Mouse (Mus musculus) MEL (cell line): ENCODE results near the gene Mpl. TPM values are rescaled to one million over a fixed set of nuclear protein-coding genes. Genes with fewer than 3 reads are reported as not detected.

ENCODE experiments used
- DNase-seq: peaks from one replicate; pipeline ENCODE4 v3.0.0; 2011; ENCODE audit warnings: low read depth, low spot score
- H3K27ac ChIP-seq: 2 replicates; pipeline ENCODE4 v1.5.1; 2012; ENCODE audit warnings: low read depth, mild to moderate bottlenecking, control low read depth, low read length, moderate library complexity; ENCODE audit not compliant: control insufficient read depth
- H3K27me3 ChIP-seq, 2 experiments: fragments of 150-350 bp in 1 of 2; sonication (generic) in 1 of 2; 2 replicates each; pipeline ENCODE4 v1.6.1; 2012; ENCODE audit warnings: low read length in 2 of 2, mild to moderate bottlenecking in 2 of 2, improper control_type of control experiment in 1 of 2, moderate library complexity in 1 of 2; ENCODE audit not compliant: insufficient read depth in 2 of 2, control insufficient read depth in 1 of 2
- H3K36me3 ChIP-seq, 2 experiments: 2 replicates each; pipeline ENCODE4 v1.6.1; 2012 to 2014; ENCODE audit warnings: low read length in 2 of 2, improper control_type of control experiment in 1 of 2, inconsistent platforms in 1 of 2, mild to moderate bottlenecking in 1 of 2; ENCODE audit not compliant: insufficient read depth in 2 of 2, control insufficient read depth in 1 of 2
- H3K4me1 ChIP-seq, 2 experiments: fragments of 150-350 bp in 1 of 2; sonication (generic) in 1 of 2; 2 replicates each; pipeline ENCODE4 v1.6.1; 2012; ENCODE audit warnings: low read length in 2 of 2, improper control_type of control experiment in 1 of 2, mild to moderate bottlenecking in 1 of 2; ENCODE audit not compliant: insufficient read depth in 2 of 2, control insufficient read depth in 1 of 2
- H3K4me3 ChIP-seq, 2 experiments: fragments of 150-350 bp in 1 of 2; sonication (generic) in 1 of 2; 2 replicates each; pipeline ENCODE4 v1.5.1; 2012; ENCODE audit warnings: low read depth in 2 of 2, low read length in 2 of 2, mild to moderate bottlenecking in 2 of 2, moderate library complexity in 2 of 2, control low read depth in 1 of 2, improper control_type of control experiment in 1 of 2; ENCODE audit not compliant: control insufficient read depth in 1 of 2, insufficient read depth in 1 of 2
- H3K79me2 ChIP-seq: 2 replicates; pipeline ENCODE4 v1.6.1; 2012; ENCODE audit warnings: mild to moderate bottlenecking, low read length, moderate library complexity; ENCODE audit not compliant: control insufficient read depth, poor library complexity, insufficient read depth
- H3K9ac ChIP-seq: 2 replicates; pipeline ENCODE4 v1.6.1; 2012; ENCODE audit warnings: low read depth, mild to moderate bottlenecking, control low read depth, low read length, moderate library complexity; ENCODE audit not compliant: control insufficient read depth, poor library complexity, severe bottlenecking
- H3K9me3 ChIP-seq: fragments of 150-350 bp; sonication (generic); replicated peaks from 2 replicates; pipeline ENCODE4 v1.6.1; 2012; ENCODE audit warnings: mild to moderate bottlenecking, low read length, improper control_type of control experiment, moderate library complexity; ENCODE audit not compliant: insufficient read depth
- CHD2 ChIP-seq: IDR thresholded peaks from 2 replicates; pipeline ENCODE4 v1.6.1; 2011; ENCODE audit warnings: low read length, improper control_type of control experiment
- CTCF ChIP-seq, 3 experiments: IDR thresholded peaks in 2 of 3; conservative IDR thresholded peaks in 1 of 3; 2 replicates each; pipeline ENCODE4 v1.5.1; 2011 to 2012; ENCODE audit warnings: low read length in 3 of 3, low read depth in 2 of 3, mild to moderate bottlenecking in 2 of 3, improper control_type of control experiment in 1 of 3, inconsistent platforms in 1 of 3, mixed read lengths in 1 of 3, moderate library complexity in 1 of 3; ENCODE audit not compliant: control insufficient read depth in 1 of 3, insufficient read depth in 1 of 3, poor library complexity in 1 of 3, severe bottlenecking in 1 of 3
- E2F4 ChIP-seq: IDR thresholded peaks from 2 replicates; pipeline ENCODE4 v1.6.1; 2011; ENCODE audit warnings: low read depth, low read length, improper control_type of control experiment, borderline replicate concordance
- ELF1 ChIP-seq: IDR thresholded peaks from 2 replicates; pipeline ENCODE4 v1.6.1; 2014; ENCODE audit warnings: low read depth, mild to moderate bottlenecking, inconsistent platforms, low read length, improper control_type of control experiment, moderate library complexity
- ETS1 ChIP-seq: IDR thresholded peaks from 2 replicates; pipeline ENCODE4 v1.6.1; 2012; ENCODE audit warnings: low read depth, mild to moderate bottlenecking, inconsistent platforms, low read length, improper control_type of control experiment, moderate library complexity
- GABPA ChIP-seq: IDR thresholded peaks from 2 replicates; pipeline ENCODE4 v1.6.1; 2012; ENCODE audit warnings: low read depth, mild to moderate bottlenecking, inconsistent platforms, low read length, improper control_type of control experiment, moderate library complexity
- HCFC1 ChIP-seq: IDR thresholded peaks from 2 replicates; pipeline ENCODE4 v1.6.1; 2012; ENCODE audit warnings: low read depth, mild to moderate bottlenecking, inconsistent platforms, low read length, improper control_type of control experiment, moderate library complexity
- JUND ChIP-seq: IDR thresholded peaks from 2 replicates; pipeline ENCODE4 v1.6.1; 2011; ENCODE audit warnings: low read depth, mild to moderate bottlenecking, improper control_type of control experiment, low read length
- MAX ChIP-seq: IDR thresholded peaks from 2 replicates; pipeline ENCODE4 v1.6.1; 2011; ENCODE audit warnings: low read length, improper control_type of control experiment
- MAZ ChIP-seq: IDR thresholded peaks from 2 replicates; pipeline ENCODE4 v1.6.1; 2012; ENCODE audit warnings: low read depth, mild to moderate bottlenecking, inconsistent platforms, low read length, improper control_type of control experiment
- MXI1 ChIP-seq: IDR thresholded peaks from 2 replicates; pipeline ENCODE4 v1.6.1; 2011; ENCODE audit warnings: mild to moderate bottlenecking, low read depth, low read length, improper control_type of control experiment
- MYB ChIP-seq: IDR thresholded peaks from 2 replicates; pipeline ENCODE4 v1.6.1; 2011; ENCODE audit warnings: mild to moderate bottlenecking, low read depth, low read length, improper control_type of control experiment
- MYC ChIP-seq: IDR thresholded peaks from 2 replicates; pipeline ENCODE4 v1.6.1; 2011; ENCODE audit warnings: low read depth, mild to moderate bottlenecking, low read length, improper control_type of control experiment, moderate library complexity
- NELFE ChIP-seq: IDR thresholded peaks from 2 replicates; pipeline ENCODE4 v1.6.1; 2011; ENCODE audit warnings: low read depth, low read length, improper control_type of control experiment
- NRF1 ChIP-seq: IDR thresholded peaks from 2 replicates; pipeline ENCODE4 v1.6.1; 2014; ENCODE audit warnings: low read depth, mild to moderate bottlenecking, inconsistent platforms, low read length, improper control_type of control experiment, moderate library complexity; ENCODE audit not compliant: poor library complexity, insufficient read depth, severe bottlenecking
- POLR2A ChIP-seq, 2 experiments: IDR thresholded peaks; 2 replicates each; pipeline ENCODE4 v1.6.1; 2011 to 2012; ENCODE audit warnings: low read length in 2 of 2, mild to moderate bottlenecking in 2 of 2, control low read depth in 1 of 2, improper control_type of control experiment in 1 of 2, low read depth in 1 of 2, moderate library complexity in 1 of 2; ENCODE audit not compliant: control insufficient read depth in 1 of 2, insufficient read depth in 1 of 2, poor library complexity in 1 of 2
- POLR2AphosphoS2 ChIP-seq: IDR thresholded peaks from 2 replicates; pipeline ENCODE4 v1.6.1; 2011; ENCODE audit warnings: low read length, improper control_type of control experiment
- POLR2AphosphoS5 ChIP-seq: IDR thresholded peaks from 2 replicates; pipeline ENCODE4 v1.6.1; 2012; ENCODE audit warnings: low read depth, borderline replicate concordance, mild to moderate bottlenecking, inconsistent platforms, low read length, moderate library complexity, mixed read lengths
- RAD21 ChIP-seq: IDR thresholded peaks from 2 replicates; pipeline ENCODE4 v1.6.1; 2011; ENCODE audit warnings: mild to moderate bottlenecking, low read depth, low read length, improper control_type of control experiment
- RCOR1 ChIP-seq: IDR thresholded peaks from 2 replicates; pipeline ENCODE4 v1.6.1; 2012; ENCODE audit warnings: low read depth, mild to moderate bottlenecking, inconsistent platforms, low read length, improper control_type of control experiment
- SIN3A ChIP-seq: IDR thresholded peaks from 2 replicates; pipeline ENCODE4 v1.6.1; 2012; ENCODE audit warnings: low read length, improper control_type of control experiment, inconsistent platforms
- TAL1 ChIP-seq: IDR thresholded peaks from 2 replicates; pipeline ENCODE4 v1.6.1; 2012; ENCODE audit warnings: mild to moderate bottlenecking, inconsistent platforms, low read length, moderate library complexity, mixed read lengths
- TBP ChIP-seq: IDR thresholded peaks from 2 replicates; pipeline ENCODE4 v1.8.0; 2011; ENCODE audit warnings: low read depth, low read length, improper control_type of control experiment
- TCF12 ChIP-seq: IDR thresholded peaks from 2 replicates; pipeline ENCODE4 v1.6.1; 2014; ENCODE audit warnings: low read depth, mild to moderate bottlenecking, inconsistent platforms, low read length, improper control_type of control experiment, moderate library complexity
- USF2 ChIP-seq, 2 experiments: IDR thresholded peaks; 2 replicates each; pipeline ENCODE4 v1.6.1; 2011 to 2012; ENCODE audit warnings: improper control_type of control experiment in 2 of 2, low read length in 2 of 2, borderline replicate concordance in 1 of 2, inconsistent platforms in 1 of 2, low read depth in 1 of 2, mild to moderate bottlenecking in 1 of 2; ENCODE audit not compliant: insufficient read depth in 1 of 2
- ZKSCAN1 ChIP-seq: IDR thresholded peaks from 2 replicates; pipeline ENCODE4 v1.6.1; 2012; ENCODE audit warnings: low read depth, mild to moderate bottlenecking, inconsistent platforms, low read length, improper control_type of control experiment, moderate library complexity
- ZNF384 ChIP-seq: IDR thresholded peaks from 2 replicates; pipeline ENCODE4 v1.6.1; 2012; ENCODE audit warnings: low read depth, mild to moderate bottlenecking, inconsistent platforms, low read length, improper control_type of control experiment
- polyA plus RNA-seq, 2 experiments: library from polyadenylated mRNA; stranded (reverse) in 1 of 2; unstranded in 1 of 2; fragments of >175 nt in 1 of 2; fragments of >200 nt in 1 of 2; gene quantifications; 2 replicates each; pipeline versions ENCODE4 v1.2.1 to v1.2.4; 2012; ENCODE audit warnings: low replicate concordance in 2 of 2, low read depth in 1 of 2; ENCODE audit not compliant: insufficient read length in 2 of 2, insufficient read depth in 1 of 2, missing spikeins in 1 of 2
- total RNA-seq: library from RNA; depleted of rRNA; stranded (reverse); fragments of 300-350 nt; gene quantifications from 2 replicates; pipeline ENCODE4 v1.2.3, GENCODE M21; 2012

Mpl gene
- total and polyA plus RNA-seq, 3 experiments: 0.04 TPM; not detected in 1

GRCm38 (mm10) chr4:118410871-118411270 is 46.4 kb downstream of the Mpl start:
- Histone ChIP-seq H3K36me3 (peaks cover 8 to 13% of the 10 kb centered on the region in 2 experiments), H3K4me1 (peaks cover 4 to 17% of the 10 kb centered on the region in 2 experiments; a peak in 3 of 4 replicates), H3K79me2 (peaks cover 18% of the 10 kb centered on the region), H3K27ac (no peak overlapping the region), H3K9ac (no peak overlapping the region), H3K4me3 (no peak overlapping the region), H3K9me3 (no peaks in the 10 kb centered on the region), H3K27me3 (no peaks in the 10 kb centered on the region)
- TF ChIP-seq HCFC1 (no peak), MAX (no peak), POLR2A (IDR thresholded peaks at IDR 0.05; ENCODE audit: control insufficient read depth in 1 of 2, insufficient read depth in 1 of 2, low read depth in 1 of 2, low read length in 2 of 2, poor library complexity in 1 of 2) (no peak; a peak in 1 of 4 replicates), TCF12 (no peak), TAL1 (no peak), MXI1 (no peak), E2F4 (no peak), TBP (no peak), USF2 (IDR thresholded peaks at IDR 0.05; ENCODE audit: borderline replicate concordance in 1 of 2, insufficient read depth in 1 of 2, low read depth in 1 of 2, low read length in 2 of 2) (no peak), ZKSCAN1 (no peak), MAZ (no peak), ZNF384 (no peak), ETS1 (no peak), MYC (no peak), MYB (no peak), NRF1 (no peak), RAD21 (no peak), JUND (no peak), CTCF (IDR thresholded peaks at IDR 0.05 in 2 of 3, conservative IDR thresholded peaks at IDR 0.05 in 1 of 3; ENCODE audit: control insufficient read depth in 1 of 3, insufficient read depth in 1 of 3, low read depth in 2 of 3, low read length in 3 of 3, poor library complexity in 1 of 3, severe bottlenecking in 1 of 3) (no peak)
- no peak for DNase-seq

DNA sequence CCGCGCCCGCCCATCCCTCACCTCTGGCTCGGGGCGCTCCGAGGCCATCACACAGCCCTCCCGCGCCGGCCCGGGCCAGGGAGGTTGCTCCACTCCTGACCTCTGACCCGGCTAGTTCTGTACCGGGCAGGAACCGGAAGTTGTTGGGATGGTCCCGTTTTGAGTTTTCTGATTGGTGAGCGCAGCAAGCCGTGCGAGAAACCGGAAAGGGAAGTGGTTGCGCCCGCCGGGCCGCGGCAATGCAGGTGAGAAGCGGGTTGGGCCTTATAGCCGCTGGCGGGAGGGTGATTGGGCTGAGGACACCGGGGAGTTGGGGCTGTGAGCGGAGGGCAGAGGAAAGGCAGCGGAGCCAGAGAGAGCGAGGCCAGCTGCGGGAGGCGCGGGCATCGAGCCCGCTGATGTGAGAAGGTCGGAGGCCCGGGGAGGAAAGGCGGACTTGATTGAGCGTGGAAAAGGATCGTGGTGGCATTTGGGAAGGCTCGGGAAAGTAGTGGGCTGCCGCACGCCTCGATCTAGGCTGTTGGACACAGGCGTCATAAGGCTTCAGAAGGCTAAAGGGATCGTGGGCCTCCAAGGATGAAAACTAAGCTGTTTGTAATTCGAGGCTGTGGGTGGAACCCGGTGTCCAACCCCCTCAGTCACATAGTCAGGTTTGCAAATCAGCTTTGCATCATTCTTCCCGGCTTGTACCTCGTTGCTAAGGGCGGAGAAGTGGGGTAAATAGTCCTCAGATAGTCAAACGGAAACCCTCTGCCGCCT is 48.0 kb downstream of the Mpl start, which contains the start of the genes Szt2 and Med8:
Gene Szt2 (minus strand): TSS at position 132 of the 759 bp plus-strand sequence.
Gene Med8 (plus strand): TSS at position 196 of the 759 bp plus-strand sequence.
- H3K9me3 ChIP-seq: no peaks in the 10 kb centered on the region
- TF ChIP-seq CTCF (IDR thresholded peaks at IDR 0.05 in 2 of 3, conservative IDR thresholded peaks at IDR 0.05 in 1 of 3; ENCODE audit: control insufficient read depth in 1 of 3, insufficient read depth in 1 of 3, low read depth in 2 of 3, low read length in 3 of 3, poor library complexity in 1 of 3, severe bottlenecking in 1 of 3): no peak
- no peak for TF ChIP-seq GABPA
- no peak for TF ChIP-seq ZNF384
- TF ChIP-seq NELFE: peak; percentile 78
- TF ChIP-seq HCFC1: peak; percentile 92
- peak; percentile 80 for TF ChIP-seq SIN3A
- peak; percentile 64 to 91; a peak in 3 of 4 replicates for TF ChIP-seq POLR2A (IDR thresholded peaks at IDR 0.05; ENCODE audit: control insufficient read depth in 1 of 2, insufficient read depth in 1 of 2, low read depth in 1 of 2, low read length in 2 of 2, poor library complexity in 1 of 2)
- TF ChIP-seq RCOR1: no peak
- 0 out of 2 replicates have a peak, but pooled peaks have one; percentile 56 for TF ChIP-seq POLR2AphosphoS2
- TF ChIP-seq ELF1: peak; percentile 96
- TF ChIP-seq MYC: peak; percentile 13; the same call in 1 of the 2 replicates
- TF ChIP-seq POLR2AphosphoS5: no peak
- TF ChIP-seq CHD2: peak; percentile 65
- peak; percentile 66; the same call in 1 of the 2 replicates for TF ChIP-seq MXI1
- TF ChIP-seq ETS1: peak; percentile 37; the same call in 1 of the 2 replicates
- peak; percentile 85 for TF ChIP-seq TBP
- TF ChIP-seq, all 39 proteins: peak for 11
- Histone ChIP-seq H3K9ac (peak within 1 kb of the TSS; percentile 83), H3K79me2 (peaks cover 18% of the 10 kb centered on the region), H3K4me3 (peak within 1 kb of the TSS; percentile 75 to 79), H3K27ac (peak within 1 kb of the TSS; percentile 55), H3K36me3 (peaks cover 2 to 13% of the 10 kb centered on the region in 2 experiments), H3K4me1 (peaks cover 4 to 17% of the 10 kb centered on the region in 2 experiments; a peak in 3 of 4 replicates), H3K27me3 (no peaks in the 10 kb centered on the region)
- DNase-seq: peak; percentile 95
